Comparison of ENCODE assay signal across 21 mouse cellular contexts in the genomic region with DNA sequence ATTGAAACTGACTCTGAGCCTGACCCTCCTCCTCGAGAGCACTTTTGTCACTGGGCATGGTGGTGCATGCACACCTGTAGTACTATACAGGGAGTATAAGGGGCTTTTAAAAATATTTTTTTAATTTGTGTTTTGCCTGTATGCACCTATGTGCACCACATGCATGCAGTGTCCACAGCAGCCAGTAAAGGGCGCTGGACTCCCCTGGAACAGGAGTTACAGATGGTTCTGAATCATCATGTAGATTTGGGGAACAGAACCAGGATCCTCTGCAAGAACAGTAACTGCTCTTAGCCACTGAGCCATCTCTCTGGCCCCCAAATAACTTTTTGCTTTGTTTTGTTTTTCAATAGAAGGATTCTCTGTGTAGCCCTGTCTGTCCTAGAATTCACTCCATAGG. TPM values are rescaled to one million over a fixed set of nuclear protein-coding genes. Genes with fewer than 3 reads are reported as not detected.
DNase-seq lines count a peak whose midpoint lies in the region; ATAC-seq and TF ChIP-seq lines count a peak whose summit lies in the region.
"Had no signal": no experiment of that assay in that cellular context is flagged by ENCODE, and none has a peak within 500 bp of the region (broad histone marks: within the 10 kb centered on the region; RNA-seq: fewer than 3 reads in every experiment).

No protein-coding gene starts in this region.

- H3K4me2 ChIP-seq in midbrain, postnatal 0 days (ENCODE audit: low read depth, low read length, poor library complexity, severe bottlenecking) = no peak overlapping the region
- no peak overlapping the region for H3K4me2 ChIP-seq in midbrain, embryonic 13.5 days (replicated peaks)
- H3K4me2 ChIP-seq: forebrain, embryonic 15.5 days; midbrain, embryonic 11.5 days had no signal

- H3K9me3 ChIP-seq in midbrain, postnatal 0 days (ENCODE audit: low read length) = no peaks in the 10 kb centered on the region
- H3K9me3 ChIP-seq in midbrain, embryonic 13.5 days = no peaks in the 10 kb centered on the region
- H3K9me3 ChIP-seq: forebrain, embryonic 15.5 days had no signal

- H3K27ac ChIP-seq in midbrain, postnatal 0 days (ENCODE audit: low read depth, low read length) = no peak overlapping the region
- no peak overlapping the region for H3K27ac ChIP-seq in midbrain, embryonic 13.5 days
- H3K27ac ChIP-seq: forebrain, embryonic 15.5 days had no signal

- no peak for ATAC-seq in midbrain, postnatal 0 days (ENCODE audit: low FRiP score)
- ATAC-seq in midbrain, embryonic 13.5 days = no peak
- no peak for ATAC-seq in activated CD4-positive, CD25-positive, alpha-beta regulatory T cell, adult 4 months
- ATAC-seq: forebrain, embryonic 15.5 days; hindbrain, embryonic 16.5 days had no signal

- H3K9ac ChIP-seq in midbrain, postnatal 0 days (replicated peaks; ENCODE audit: low read length, poor library complexity, severe bottlenecking) = no peak overlapping the region
- no peak overlapping the region for H3K9ac ChIP-seq in midbrain, embryonic 13.5 days (replicated peaks)
- H3K9ac ChIP-seq: forebrain, embryonic 15.5 days had no signal

- peaks cover 17% of the 10 kb centered on the region for H3K27me3 ChIP-seq in midbrain, postnatal 0 days (ENCODE audit: insufficient read depth, low read length)
- H3K27me3 ChIP-seq in midbrain, embryonic 13.5 days = peaks cover 15% of the 10 kb centered on the region

- H3K4me1 ChIP-seq in midbrain, postnatal 0 days (ENCODE audit: insufficient read depth, low read length) = peaks cover 8% of the 10 kb centered on the region
- peaks cover 30% of the 10 kb centered on the region for H3K4me1 ChIP-seq in midbrain, embryonic 13.5 days (replicated peaks)

- H3K36me3 ChIP-seq in midbrain, postnatal 0 days (ENCODE audit: insufficient read depth, low read length) = no peaks in the 10 kb centered on the region
- no peaks in the 10 kb centered on the region for H3K36me3 ChIP-seq in midbrain, embryonic 13.5 days

- no peak overlapping the region for H3K4me3 ChIP-seq in midbrain, postnatal 0 days (ENCODE audit: low read depth, low read length)
- H3K4me3 ChIP-seq in midbrain, embryonic 13.5 days (replicated peaks) = no peak overlapping the region
- H3K4me3 ChIP-seq: forebrain, embryonic 15.5 days had no signal

- peak; percentile 45 for TF ChIP-seq CTCF in midbrain, postnatal 0 days (IDR thresholded peaks at IDR 0.05)

- DNase-seq in adrenal gland, postnatal 14 days = peak; percentile 23
- DNase-seq in adrenal gland, postnatal 25 days = no peak
- peak; percentile 51 to 54 for DNase-seq in kidney, postnatal 4 days
- no peak for DNase-seq in kidney, postnatal 10 days
- DNase-seq in midbrain, postnatal 0 days (ENCODE audit: low spot score) = no peak
- DNase-seq in left cerebral cortex, adult 11 months (ENCODE audit: low spot score) = no peak
- DNase-seq: B cell, adult 2 months; cerebellum, postnatal 25 days; gastrocnemius, postnatal 10 days; heart, postnatal 14 days; kidney, postnatal 25 days; left cerebral cortex, postnatal 4 days; spleen, adult 18-20 months; thymus, postnatal 14 days had no signal

- 58% methylated on average over 2 of the region's 2 CpGs for WGBS in midbrain, postnatal 0 days
- WGBS in midbrain, embryonic 13.5 days = 62% methylated on average over 2 of the region's 2 CpGs

RNA-seq across cellular contexts. Expression of a gene that starts 1.6 kb away (rescaled TPM):
- total RNA-seq in adrenal gland, postnatal 14 days (2021) = 22.5 and 23.2 TPM in 2 replicates
- total RNA-seq in adrenal gland, postnatal 25 days (2021) = 14.4 and 24.0 TPM in 2 replicates
- 21.8 and 31.1 TPM in 2 replicates for total RNA-seq in midbrain, postnatal 0 days (2014; rRNA removed)
- 30.1 and 32.8 TPM in 2 replicates for polyA plus RNA-seq in midbrain, postnatal 0 days (2015; fragmentation: Nextera tagmentation; extraction: Ambion mirVana)
- 41.4 and 44.1 TPM in 2 replicates for polyA plus RNA-seq in midbrain, embryonic 13.5 days (2015; fragmentation: Nextera tagmentation; extraction: Ambion mirVana)
- 10 to 100 TPM; 45.7 to 48.7 TPM for polyA plus RNA-seq in activated CD4-positive, CD25-positive, alpha-beta regulatory T cell, adult 4 months (2017; shearing (Covaris generic))

RNA-seq across cellular contexts. Expression of a gene that starts 14.8 kb away (rescaled TPM):
- not detected in 2 replicates for total RNA-seq in adrenal gland, postnatal 14 days (2021)
- 0.15 TPM in 1 of 2 replicates, not detected in the other for total RNA-seq in adrenal gland, postnatal 25 days (2021)
- 0.47 and 0.60 TPM in 2 replicates for total RNA-seq in midbrain, postnatal 0 days (2014; rRNA removed)
- polyA plus RNA-seq in midbrain, postnatal 0 days (2015; fragmentation: Nextera tagmentation; extraction: Ambion mirVana) = 0.10 and 0.31 TPM in 2 replicates
- 0.14 and 0.28 TPM in 2 replicates for polyA plus RNA-seq in midbrain, embryonic 13.5 days (2015; fragmentation: Nextera tagmentation; extraction: Ambion mirVana)
- polyA plus RNA-seq in activated CD4-positive, CD25-positive, alpha-beta regulatory T cell, adult 4 months (2017; shearing (Covaris generic)) = not detected
- total RNA-seq: heart, adult 8-10 months; heart, postnatal 14 days; neutrophil, adult 5-6 weeks had no signal

RNA-seq across cellular contexts. Expression of a gene that starts 20.7 kb away (rescaled TPM):
- 52.7 and 59.2 TPM in 2 replicates for total RNA-seq in adrenal gland, postnatal 14 days (2021)
- total RNA-seq in adrenal gland, postnatal 25 days (2021) = 72.4 and 77.8 TPM in 2 replicates
- total RNA-seq in midbrain, postnatal 0 days (2014; rRNA removed) = 63.1 and 69.1 TPM in 2 replicates
- 83.2 and 87.1 TPM in 2 replicates for polyA plus RNA-seq in midbrain, postnatal 0 days (2015; fragmentation: Nextera tagmentation; extraction: Ambion mirVana)
- 93.8 and 105 TPM in 2 replicates for polyA plus RNA-seq in midbrain, embryonic 13.5 days (2015; fragmentation: Nextera tagmentation; extraction: Ambion mirVana)
- polyA plus RNA-seq in activated CD4-positive, CD25-positive, alpha-beta regulatory T cell, adult 4 months (2017; shearing (Covaris generic)) = 100 to 1,000 TPM; 109 to 120 TPM

RNA-seq across cellular contexts. Expression of a gene that starts 26.3 kb away (rescaled TPM):
- 330 and 361 TPM in 2 replicates for total RNA-seq in adrenal gland, postnatal 14 days (2021)
- total RNA-seq in adrenal gland, postnatal 25 days (2021) = 379 TPM in 2 replicates
- 145 and 153 TPM in 2 replicates for total RNA-seq in midbrain, postnatal 0 days (2014; rRNA removed)
- polyA plus RNA-seq in midbrain, postnatal 0 days (2015; fragmentation: Nextera tagmentation; extraction: Ambion mirVana) = 525 and 567 TPM in 2 replicates
- polyA plus RNA-seq in midbrain, embryonic 13.5 days (2015; fragmentation: Nextera tagmentation; extraction: Ambion mirVana) = 472 and 474 TPM in 2 replicates
- polyA plus RNA-seq in activated CD4-positive, CD25-positive, alpha-beta regulatory T cell, adult 4 months (2017; shearing (Covaris generic)) = 1,000 to 10,000 TPM; 1,328 to 1,584 TPM

RNA-seq across cellular contexts. Expression of a gene that starts 53.8 kb away (rescaled TPM):
- 72.6 and 73.7 TPM in 2 replicates for total RNA-seq in adrenal gland, postnatal 14 days (2021)
- total RNA-seq in adrenal gland, postnatal 25 days (2021) = 49.9 and 82.8 TPM in 2 replicates
- 20.9 and 25.6 TPM in 2 replicates for total RNA-seq in midbrain, postnatal 0 days (2014; rRNA removed)
- polyA plus RNA-seq in midbrain, postnatal 0 days (2015; fragmentation: Nextera tagmentation; extraction: Ambion mirVana) = 2.2 and 2.8 TPM in 2 replicates
- 5.6 TPM in 2 replicates for polyA plus RNA-seq in midbrain, embryonic 13.5 days (2015; fragmentation: Nextera tagmentation; extraction: Ambion mirVana)
- polyA plus RNA-seq in activated CD4-positive, CD25-positive, alpha-beta regulatory T cell, adult 4 months (2017; shearing (Covaris generic)) = 10 to 100 TPM; 20.6 to 21.6 TPM

Comparison
In these comparisons a context has a peak if more than half of its experiments do, and no peak if none do; other contexts are left out.
1. DNase-seq: peak in adrenal gland, postnatal 14 days (single experiment) and kidney, postnatal 4 days (2 of 2); none in adrenal gland, postnatal 25 days (single experiment), kidney, postnatal 10 days (single experiment), midbrain, postnatal 0 days (single experiment) and left cerebral cortex, adult 11 months (single experiment).